Mouse (Mus musculus) forelimb bud, embryonic 11.5 days (tissue): Measurements from ENCODE around the gene S1pr2.
"Not testable (repeated sequence)": the region's sequence is repeated elsewhere in the genome, so short reads cannot be mapped to it uniquely, and the experiment has no call there.

Experiments
- DNase-seq: peaks from one replicate; pipeline ENCODE4 v3.0.0-alpha.2; 2012; ENCODE audit warnings: low read depth, low spot score

Gene S1pr2

DNA sequence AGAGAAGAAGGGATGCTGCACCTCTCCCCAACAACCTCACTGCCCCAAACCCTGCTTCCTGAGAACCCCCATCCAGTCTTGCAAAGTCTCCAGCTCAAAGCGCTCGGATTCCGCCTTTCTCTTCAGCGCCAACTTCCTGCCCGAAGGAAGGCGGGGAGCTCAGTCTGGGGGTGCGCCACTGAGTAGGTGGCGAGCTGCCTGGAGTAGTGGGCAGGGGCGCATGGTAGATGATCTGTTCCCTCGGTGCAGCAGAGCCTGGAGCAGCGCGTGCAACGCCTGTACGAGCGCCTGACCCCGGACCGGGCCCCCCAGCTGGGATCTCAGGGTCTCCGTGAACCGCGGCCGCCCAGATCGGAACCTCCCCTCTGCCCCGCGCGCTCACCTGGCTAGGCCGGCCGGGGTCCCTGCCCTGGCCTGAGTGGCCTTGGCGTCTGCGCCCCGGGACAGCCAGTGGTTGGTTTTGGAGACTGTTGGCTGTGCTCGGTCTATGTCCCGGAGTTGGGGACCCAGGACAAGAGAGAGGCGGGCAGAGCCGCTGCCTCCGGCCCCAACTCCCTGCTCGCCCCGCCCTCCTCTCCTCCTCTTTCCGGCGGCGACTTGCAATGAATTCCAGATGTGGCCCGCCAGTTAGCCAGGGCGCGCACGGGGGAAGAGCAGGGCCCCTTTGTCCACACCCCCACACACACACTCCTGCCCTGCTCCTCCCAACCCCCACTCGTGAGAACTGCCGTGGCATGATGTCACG is at the start of gene S1pr2:
Gene S1pr2, minus strand, starts transcription at position 566 of the 745 bp plus-strand sequence.
- DNase-seq: peak; percentile 96

- no peak for DNase-seq
Measured at GRCm38 (mm10) chr9:21025258-21025810, 48.8 kb upstream of the S1pr2 start.

- no peak for DNase-seq
Measured at GRCm38 (mm10) chr9:21022726-21023125, 46.1 kb upstream of the S1pr2 start.

DNA sequence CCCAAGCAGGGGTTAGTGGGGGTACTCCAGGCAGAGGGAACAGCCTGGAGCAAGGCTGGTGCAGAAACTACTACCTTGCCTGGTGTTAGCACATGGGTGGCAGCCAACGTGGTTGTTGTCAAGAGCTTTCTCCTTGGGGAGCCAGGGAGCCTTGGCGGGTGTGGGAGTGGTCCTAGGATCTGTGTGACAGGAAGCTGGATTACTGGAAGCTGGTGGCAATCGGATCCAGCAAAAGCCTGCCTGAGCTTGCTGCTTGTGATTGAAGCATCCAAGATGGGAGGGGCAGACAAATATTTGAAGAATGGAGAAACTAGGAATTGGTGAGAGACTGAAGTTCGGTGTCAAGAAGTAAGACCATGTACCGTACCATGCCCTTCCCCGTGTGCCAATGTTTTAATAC is 45.7 kb upstream of the S1pr2 start:
- DNase-seq: no peak

DNA sequence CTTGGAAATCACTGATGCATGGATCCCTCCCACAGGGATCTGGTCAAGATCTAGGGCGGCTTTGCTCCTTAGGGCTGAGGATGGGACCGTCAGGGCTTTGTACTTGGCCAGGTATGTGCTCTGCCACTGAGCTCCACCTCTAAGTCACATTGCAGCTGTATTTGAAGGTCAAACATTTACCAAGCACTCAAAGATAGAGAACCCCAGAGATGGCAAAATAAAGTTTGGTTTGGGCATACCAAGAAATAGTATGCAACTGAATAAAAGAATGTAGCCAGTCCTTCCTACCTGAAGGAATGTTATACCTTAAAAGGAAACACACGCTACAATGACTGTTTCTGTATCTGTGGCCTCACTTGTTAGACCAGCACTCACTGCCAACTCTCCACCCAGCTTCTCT is 44.8 kb upstream of the S1pr2 start:
- no peak for DNase-seq

DNA sequence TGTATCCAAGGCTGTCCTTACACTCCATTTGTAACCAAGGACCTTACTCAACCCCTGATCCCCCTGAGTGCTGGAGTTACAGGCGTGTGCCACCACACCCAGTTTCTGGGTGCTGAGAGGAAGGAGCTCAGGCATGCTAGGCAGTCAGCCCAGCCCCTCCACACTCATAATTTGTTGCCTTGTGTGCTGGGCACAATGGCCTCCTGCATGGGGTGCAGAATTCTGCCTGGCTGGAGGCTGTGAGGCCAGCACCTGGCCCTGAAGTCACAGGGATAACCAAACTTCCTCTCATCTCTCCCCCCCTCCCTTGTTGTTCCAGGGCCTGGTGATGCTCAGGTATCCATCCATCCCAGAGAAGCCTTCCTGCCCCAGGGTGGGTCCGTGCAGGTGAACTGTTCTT is 42.0 kb upstream of the S1pr2 start:
- no peak for DNase-seq

DNA sequence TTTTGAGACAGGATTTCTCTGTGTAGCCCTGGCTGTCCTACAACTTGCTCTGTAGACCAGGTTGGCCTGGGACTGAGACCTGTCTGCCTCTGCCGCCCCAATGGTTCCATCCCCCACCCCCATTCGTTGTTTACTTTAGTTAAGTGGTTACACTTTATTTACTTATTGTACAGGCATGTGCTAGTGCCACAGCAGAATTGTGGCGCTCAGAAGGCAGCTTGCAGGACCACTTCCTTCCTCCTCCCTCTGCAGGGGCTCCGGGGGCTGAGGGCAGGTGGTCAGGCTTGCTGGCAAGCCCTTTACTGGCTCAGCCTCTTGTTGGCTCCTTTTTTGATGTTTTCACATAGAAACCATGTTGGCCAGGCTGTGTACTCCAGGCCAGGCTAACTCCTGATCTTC is 40.6 kb upstream of the S1pr2 start:
- DNase-seq: no peak

DNA sequence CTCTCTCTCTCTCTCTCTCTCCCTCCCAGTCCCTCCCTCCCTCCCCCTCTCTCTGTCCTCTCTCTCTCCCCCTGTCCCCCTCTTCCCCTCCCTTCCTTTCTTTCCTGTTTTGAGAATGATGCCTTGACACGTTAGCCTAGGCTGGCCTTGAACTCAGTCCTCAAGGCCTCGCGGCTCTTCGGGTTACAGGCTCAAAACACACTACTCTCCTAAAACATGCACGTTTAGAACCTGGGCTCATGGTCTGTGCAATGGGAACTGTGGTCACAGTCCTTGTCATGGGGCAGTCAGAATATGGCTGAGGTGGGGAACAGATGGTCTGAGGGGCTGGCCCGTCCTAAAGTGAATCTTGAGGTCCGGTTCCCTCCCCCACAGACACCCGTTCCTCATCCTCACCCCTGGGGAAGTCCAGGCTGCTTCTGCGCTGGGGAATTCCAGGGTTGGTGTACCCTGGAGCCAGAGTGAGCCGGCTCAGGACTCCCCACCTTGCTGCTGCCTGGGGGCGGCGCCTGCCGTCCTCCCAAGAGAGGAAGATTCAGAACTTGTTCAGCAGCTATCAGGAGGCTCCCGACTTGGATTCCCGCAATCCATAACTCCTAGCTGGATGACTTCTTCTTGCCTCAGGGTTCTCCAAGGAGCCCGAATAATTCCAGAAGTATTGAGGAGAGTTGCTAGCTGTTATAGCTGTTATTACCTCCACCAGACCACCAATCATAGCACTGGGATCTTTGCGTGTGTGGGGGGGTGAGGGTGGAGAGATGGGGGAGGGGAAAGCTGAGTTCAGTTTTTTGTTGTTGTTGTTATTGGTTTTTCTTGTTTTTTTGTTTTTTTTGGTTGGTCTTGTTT is 40.0 kb upstream of the S1pr2 start:
- no peak for DNase-seq

GRCm38 (mm10) chr9:21015571-21016130 is 39.1 kb upstream of the S1pr2 start, which contains the start of gene Icam1:
Gene Icam1, plus strand, starts transcription at chr9:21015985.
- DNase-seq: no peak

- DNase-seq: no peak
Measured at GRCm38 (mm10) chr9:21014691-21015570, 38.4 kb upstream of the S1pr2 start.

DNA sequence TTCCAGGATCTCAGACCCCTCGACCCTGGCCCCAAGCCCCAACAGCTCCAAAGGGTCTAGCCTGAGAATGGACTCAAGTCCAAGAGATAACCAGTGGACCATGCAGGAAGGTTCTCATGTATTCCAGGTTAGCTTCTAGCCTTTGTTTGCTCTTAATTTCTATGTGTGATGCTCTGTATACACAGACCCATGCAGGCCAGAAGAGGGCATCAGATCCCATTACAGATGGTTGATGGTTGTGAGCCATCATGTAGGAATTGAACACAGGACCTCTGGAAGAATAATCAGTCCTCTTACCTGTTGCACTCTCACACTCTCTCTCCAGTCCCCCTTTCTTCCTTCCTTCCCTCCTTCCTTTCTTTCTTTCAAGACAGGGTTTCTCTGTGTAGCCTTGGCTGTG is 35.8 kb upstream of the S1pr2 start:
- no peak for DNase-seq

DNA sequence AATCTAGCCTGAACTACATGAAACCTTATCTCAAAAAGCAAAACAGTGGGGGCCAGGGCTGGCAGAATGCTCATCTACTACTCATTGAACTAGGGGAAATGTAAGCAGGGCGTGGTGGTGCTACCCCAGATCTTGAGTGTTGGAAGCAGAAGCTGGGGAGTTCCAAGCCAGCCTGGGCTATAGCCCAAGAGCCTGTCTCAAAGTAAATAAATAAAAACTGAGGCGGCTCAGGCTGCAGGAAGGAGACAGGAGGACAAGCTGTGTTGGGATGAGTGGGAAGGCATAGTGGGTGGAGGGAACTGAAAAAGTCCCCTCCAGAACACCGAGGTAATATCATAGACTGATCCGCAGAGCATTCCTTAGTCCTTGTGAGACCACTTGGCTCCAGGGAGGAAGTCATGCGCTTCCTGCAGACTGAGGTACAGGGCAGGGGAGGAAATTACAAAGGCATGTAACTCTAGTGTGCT is 35.3 kb upstream of the S1pr2 start:
- no peak for DNase-seq

GRCm38 (mm10) chr9:21010939-21011541 is 34.5 kb upstream of the S1pr2 start:
- DNase-seq: not testable (repeated sequence)

DNA sequence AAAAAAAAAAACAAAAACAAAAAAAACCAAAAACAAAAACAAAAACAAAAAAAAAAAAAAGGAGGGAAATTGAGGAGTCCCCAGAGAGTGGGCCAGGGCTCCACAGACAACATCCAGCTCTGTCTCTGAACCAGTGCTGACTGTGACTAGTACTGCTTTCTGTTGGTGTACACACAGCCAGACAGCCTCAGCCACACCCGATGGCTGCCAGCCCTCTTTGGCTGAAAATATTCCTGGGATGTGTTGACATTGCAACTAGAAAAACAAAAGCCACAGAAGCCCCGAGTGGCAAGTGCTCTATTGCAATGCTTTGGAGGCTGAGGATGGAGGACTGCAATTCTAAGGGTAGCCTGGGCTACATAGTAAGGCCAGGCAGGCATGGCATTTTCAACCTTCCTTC is 33.8 kb upstream of the S1pr2 start:
- no peak for DNase-seq

DNA sequence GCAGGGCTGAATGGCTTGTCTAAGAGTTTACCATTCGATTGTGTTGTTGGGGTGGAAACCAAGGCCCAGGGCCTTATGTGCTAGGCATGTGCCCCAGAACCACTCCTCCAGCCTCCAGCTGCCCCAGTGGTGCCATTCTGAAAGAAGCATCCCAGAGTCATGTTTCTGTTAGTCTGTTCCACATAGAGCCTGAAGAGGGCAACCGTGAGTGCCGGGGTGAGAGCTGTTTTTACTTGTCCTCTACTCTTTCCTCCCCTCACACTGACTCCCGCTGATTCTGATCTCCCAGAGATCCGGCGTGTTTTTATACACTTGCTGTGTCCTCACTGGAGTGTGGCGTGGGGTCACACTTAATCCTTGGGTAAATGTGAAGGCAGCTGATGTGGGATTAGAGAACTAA is 31.4 kb upstream of the S1pr2 start:
- DNase-seq: no peak

DNA sequence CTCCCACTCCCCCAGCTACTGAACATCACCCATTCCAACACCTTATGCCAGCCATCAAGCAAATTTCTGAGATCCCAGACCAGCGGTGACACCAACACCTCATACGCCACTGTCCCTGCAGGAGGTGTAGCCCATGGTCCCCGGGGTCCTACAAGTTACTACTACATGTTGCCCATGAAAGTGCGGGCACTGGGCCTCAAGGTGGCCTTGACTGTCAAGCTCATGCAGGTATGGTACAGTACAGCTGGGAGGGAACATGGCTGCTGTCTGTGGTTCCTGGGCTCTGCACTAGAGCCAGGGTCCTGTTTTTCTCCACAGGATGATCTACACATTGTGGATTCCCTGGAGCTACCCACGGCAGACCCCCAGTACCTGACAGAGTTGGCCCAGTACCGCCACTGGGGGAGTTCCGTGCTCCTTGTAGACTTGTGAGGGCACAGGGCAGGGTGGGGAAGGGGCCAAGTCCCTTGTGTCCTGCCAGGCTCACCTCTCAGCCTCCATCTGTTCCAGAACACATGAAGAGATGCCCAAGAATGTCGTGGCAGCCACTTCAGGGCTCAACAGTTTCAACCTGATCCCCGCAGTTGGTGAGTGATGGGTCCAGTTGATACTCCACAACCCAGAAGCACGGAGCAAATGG is 30.9 kb upstream of the S1pr2 start:
- DNase-seq: no peak

DNA sequence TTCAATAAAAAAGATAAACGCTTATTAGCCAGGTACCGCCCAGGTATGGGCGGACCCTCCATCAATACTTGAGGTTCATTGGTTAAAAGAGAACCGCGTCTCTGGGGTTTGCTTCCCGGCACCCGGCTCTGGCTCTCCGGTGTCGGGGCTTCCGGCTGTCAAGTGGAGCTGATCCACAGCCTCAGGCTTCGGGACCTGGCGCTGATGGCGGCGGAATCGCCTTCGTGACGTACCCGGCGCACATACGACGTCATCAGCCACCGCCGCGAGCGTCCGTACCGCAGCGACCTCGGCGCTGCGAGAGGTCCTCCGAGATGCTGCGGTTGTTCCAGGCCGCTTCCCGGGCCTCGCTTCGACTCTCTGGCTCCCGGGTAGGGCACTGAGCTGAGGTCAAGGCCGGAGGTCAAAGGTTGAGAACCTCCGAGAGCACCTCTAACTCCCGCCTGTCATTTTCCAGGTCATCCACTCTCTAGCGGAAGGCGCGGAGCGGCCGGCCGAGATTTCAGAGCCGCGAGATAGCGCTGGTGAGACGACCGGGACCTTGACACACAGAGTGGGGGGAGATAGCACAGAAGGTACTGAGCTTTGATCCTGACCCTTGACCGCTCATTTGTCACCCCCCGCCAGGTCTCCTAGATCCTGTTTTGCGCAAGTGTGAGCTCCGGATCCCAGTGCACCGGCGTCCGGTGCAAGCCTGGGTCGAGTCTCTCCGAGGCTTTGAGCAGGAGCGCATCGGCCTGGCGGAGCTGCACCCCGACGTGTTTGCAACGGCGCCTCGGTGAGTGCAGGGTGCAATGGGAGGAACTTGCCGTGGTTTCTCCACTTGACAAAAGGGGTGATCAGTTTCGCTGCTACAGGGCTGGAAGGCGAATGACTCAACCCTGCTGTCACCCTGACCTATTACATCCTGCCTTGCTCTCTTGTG is 26.3 kb upstream of the S1pr2 start, which contains the start of gene Mrpl4:
Gene Mrpl4, plus strand, starts transcription at position 112 of the 925 bp plus-strand sequence.
- DNase-seq: peak; percentile 90

- no peak for DNase-seq
Measured at GRCm38 (mm10) chr9:21002270-21002626, 25.7 kb upstream of the S1pr2 start.

DNA sequence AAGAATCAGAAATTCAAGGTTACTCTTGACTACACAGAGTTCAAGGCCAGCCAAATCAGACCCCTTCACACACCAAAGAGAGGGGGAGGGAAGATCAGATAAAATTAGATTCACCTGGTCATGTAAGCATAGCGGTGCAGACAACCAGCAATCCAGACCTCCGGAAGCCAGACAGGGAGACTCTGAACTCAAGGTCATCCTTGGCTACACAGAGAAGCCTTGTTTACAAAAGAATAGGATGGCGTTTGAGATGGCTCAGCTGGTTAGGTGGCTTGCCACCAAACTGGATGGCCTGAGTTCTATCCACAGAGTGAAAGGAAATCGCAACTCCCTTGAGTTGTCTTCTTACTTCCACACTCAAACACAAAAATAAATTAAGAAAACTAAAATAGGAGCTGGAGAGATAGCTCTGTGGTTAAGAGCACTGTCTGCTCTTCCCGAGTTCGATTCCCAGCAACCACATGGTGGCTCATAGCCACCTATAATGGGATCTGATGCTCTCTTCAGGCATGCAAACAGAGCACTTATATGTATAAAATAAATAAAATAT is 25.1 kb upstream of the S1pr2 start:
- no peak for DNase-seq
